Mouse (Mus musculus): Measurements from ENCODE around the gene Golm1. TPM values are rescaled to one million over a fixed set of nuclear protein-coding genes. Genes with fewer than 3 reads are reported as not detected.
"Not testable (repeated sequence)": the region's sequence is repeated elsewhere in the genome, so short reads cannot be mapped to it uniquely, and the experiment has no call there.

Gene Golm1
- polyA plus RNA-seq, 1 experiment from 2014 or later = 38.0 TPM

- Histone ChIP-seq H3K9ac (no peak overlapping the region), H3K4me1 (no peaks in the 10 kb centered on the region), H3K4me3 (no peak overlapping the region), H3K27ac (no peak overlapping the region), H3K9me3 (no peaks in the 10 kb centered on the region), H3K36me3 (peaks cover 63% of the 10 kb centered on the region), H3K27me3 (no peaks in the 10 kb centered on the region), H3K4me2 (no peak overlapping the region)
- no peak for ATAC-seq (ENCODE audit: borderline replicate concordance, extremely low read depth, low FRiP score, low TSS enrichment)
- WGBS = 81% methylated on average over 2 of the region's 2 CpGs
Observed at GRCm38 (mm10) chr13:59610437-59610836, 65.2 kb downstream of the Golm1 start.

- 89% methylated on average over 4 of the region's 4 CpGs for WGBS
- Histone ChIP-seq H3K27ac (no peak overlapping the region), H3K4me2 (no peak overlapping the region)
Observed at GRCm38 (mm10) chr13:59609885-59610284, 65.7 kb downstream of the Golm1 start.

GRCm38 (mm10) chr13:59605221-59605922 is 70.2 kb downstream of the Golm1 start:
- H3K36me3 ChIP-seq = peaks cover 80% of the 10 kb centered on the region
- H3K9ac ChIP-seq = no peak overlapping the region
- H3K27ac ChIP-seq = no peak overlapping the region
- WGBS = 78% methylated on average over 10 of the region's 10 CpGs
- H3K4me3 ChIP-seq = no peak overlapping the region
- no peaks in the 10 kb centered on the region for H3K4me1 ChIP-seq
- H3K9me3 ChIP-seq = no peaks in the 10 kb centered on the region
- no peaks in the 10 kb centered on the region for H3K27me3 ChIP-seq
- no peak overlapping the region for H3K4me2 ChIP-seq
- ATAC-seq (ENCODE audit: borderline replicate concordance, extremely low read depth, low FRiP score, low TSS enrichment) = no peak

More at GRCm38 (mm10) chr13:59609885-59610284, 65.7 kb downstream of the Golm1 start:
- Histone ChIP-seq H3K4me1 (no peaks in the 10 kb centered on the region), H3K27me3 (no peaks in the 10 kb centered on the region), H3K9ac (no peak overlapping the region), H3K9me3 (no peaks in the 10 kb centered on the region), H3K36me3 (peaks cover 64% of the 10 kb centered on the region), H3K4me3 (no peak overlapping the region)
- ATAC-seq (ENCODE audit: borderline replicate concordance, extremely low read depth, low FRiP score, low TSS enrichment) = no peak

- no peak for ATAC-seq (ENCODE audit: borderline replicate concordance, extremely low read depth, low FRiP score, low TSS enrichment)
- Histone ChIP-seq H3K9me3 (no peaks in the 10 kb centered on the region), H3K9ac (no peak overlapping the region), H3K4me3 (no peak overlapping the region), H3K4me2 (no peak overlapping the region), H3K27ac (no peak overlapping the region), H3K36me3 (peaks cover 79% of the 10 kb centered on the region), H3K4me1 (no peaks in the 10 kb centered on the region), H3K27me3 (no peaks in the 10 kb centered on the region)
- 78% methylated on average over 1 of the region's 1 CpGs for WGBS
Observed at GRCm38 (mm10) chr13:59604511-59604910, 71.1 kb downstream of the Golm1 start.

GRCm38 (mm10) chr13:59603096-59603495 is 72.5 kb downstream of the Golm1 start:
- ATAC-seq (ENCODE audit: borderline replicate concordance, extremely low read depth, low FRiP score, low TSS enrichment) = no peak
- H3K27me3 ChIP-seq = no peaks in the 10 kb centered on the region
- WGBS = 92% methylated on average over 5 of the region's 5 CpGs
- no peaks in the 10 kb centered on the region for H3K4me1 ChIP-seq
- H3K9ac ChIP-seq = no peak overlapping the region
- no peak overlapping the region for H3K4me3 ChIP-seq
- no peak overlapping the region for H3K27ac ChIP-seq
- no peaks in the 10 kb centered on the region for H3K9me3 ChIP-seq
- no peak overlapping the region for H3K4me2 ChIP-seq
- peaks cover 68% of the 10 kb centered on the region for H3K36me3 ChIP-seq

- Histone ChIP-seq H3K36me3 (peaks cover 65% of the 10 kb centered on the region), H3K9me3 (no peaks in the 10 kb centered on the region), H3K9ac (no peak overlapping the region), H3K4me2 (no peak overlapping the region), H3K4me1 (peaks cover 2% of the 10 kb centered on the region; the same call in 1 of the 2 replicates), H3K27ac (no peak overlapping the region), H3K27me3 (no peaks in the 10 kb centered on the region), H3K4me3 (no peak overlapping the region)
- WGBS = 90% methylated on average over 1 of the region's 1 CpGs
- no peak for ATAC-seq (ENCODE audit: borderline replicate concordance, extremely low read depth, low FRiP score, low TSS enrichment)
Observed at GRCm38 (mm10) chr13:59592630-59593029, 83.0 kb downstream of the Golm1 start.

- not testable (repeated sequence) for H3K27ac ChIP-seq; ATAC-seq (ENCODE audit: borderline replicate concordance, extremely low read depth, low FRiP score, low TSS enrichment); H3K9me3 ChIP-seq; H3K4me1 ChIP-seq; H3K27me3 ChIP-seq; H3K4me2 ChIP-seq; H3K9ac ChIP-seq; H3K4me3 ChIP-seq
- H3K36me3 ChIP-seq = peaks cover 68% of the 10 kb centered on the region
- 87% methylated on average over 3 of the region's 3 CpGs for WGBS
Observed at GRCm38 (mm10) chr13:59592058-59592457, 83.6 kb downstream of the Golm1 start.

- H3K4me3 ChIP-seq = no peak overlapping the region
- no peaks in the 10 kb centered on the region for H3K9me3 ChIP-seq
- ATAC-seq (ENCODE audit: borderline replicate concordance, extremely low read depth, low FRiP score, low TSS enrichment) = no peak
- no peak overlapping the region for H3K27ac ChIP-seq
- H3K36me3 ChIP-seq = peaks cover 54% of the 10 kb centered on the region
- H3K4me2 ChIP-seq = no peak overlapping the region
- H3K27me3 ChIP-seq = no peaks in the 10 kb centered on the region
- WGBS = 76% methylated on average over 4 of the region's 4 CpGs
- peaks cover 18% of the 10 kb centered on the region for H3K4me1 ChIP-seq
- no peak overlapping the region for H3K9ac ChIP-seq
Observed at GRCm38 (mm10) chr13:59590691-59591090, 84.9 kb downstream of the Golm1 start.

- WGBS = 82% methylated on average over 4 of the region's 4 CpGs
- Histone ChIP-seq H3K36me3 (peaks cover 52% of the 10 kb centered on the region), H3K27me3 (no peaks in the 10 kb centered on the region), H3K4me3 (no peak overlapping the region), H3K9ac (no peak overlapping the region), H3K4me1 (peaks cover 18% of the 10 kb centered on the region), H3K27ac (no peak overlapping the region), H3K4me2 (no peak overlapping the region), H3K9me3 (no peaks in the 10 kb centered on the region)
- no peak for ATAC-seq (ENCODE audit: borderline replicate concordance, extremely low read depth, low FRiP score, low TSS enrichment)
Observed at GRCm38 (mm10) chr13:59589672-59590071, 85.9 kb downstream of the Golm1 start.

GRCm38 (mm10) chr13:59587201-59587600 is 88.4 kb downstream of the Golm1 start:
- no peaks in the 10 kb centered on the region for H3K27me3 ChIP-seq
- no peak overlapping the region for H3K4me3 ChIP-seq
- no peaks in the 10 kb centered on the region for H3K9me3 ChIP-seq
- WGBS = 92% methylated on average over 2 of the region's 2 CpGs
- peaks cover 26% of the 10 kb centered on the region for H3K4me1 ChIP-seq
- peaks cover 36% of the 10 kb centered on the region for H3K36me3 ChIP-seq
- H3K27ac ChIP-seq = no peak overlapping the region
- H3K4me2 ChIP-seq = no peak overlapping the region
- no peak overlapping the region for H3K9ac ChIP-seq
- ATAC-seq (ENCODE audit: borderline replicate concordance, extremely low read depth, low FRiP score, low TSS enrichment) = no peak

GRCm38 (mm10) chr13:59585648-59586005 is 90.0 kb downstream of the Golm1 start:
- Histone ChIP-seq H3K9me3 (no peaks in the 10 kb centered on the region), H3K27ac (peak overlapping the region; percentile 53), H3K36me3 (peaks cover 22% of the 10 kb centered on the region), H3K27me3 (no peaks in the 10 kb centered on the region), H3K4me1 (peaks cover 26% of the 10 kb centered on the region), H3K4me2 (peak overlapping the region; percentile 62), H3K9ac (peak overlapping the region; percentile 74), H3K4me3 (peak overlapping the region; percentile 78)
- WGBS = under 1% methylated on average over 28 of the region's 28 CpGs
- ATAC-seq (ENCODE audit: borderline replicate concordance, extremely low read depth, low FRiP score, low TSS enrichment) = no peak

- under 1% methylated on average over 68 of the region's 83 CpGs for WGBS
- peak; percentile 96 for ATAC-seq (ENCODE audit: borderline replicate concordance, extremely low read depth, low FRiP score, low TSS enrichment)
Observed at GRCm38 (mm10) chr13:59584947-59585647, 90.5 kb downstream of the Golm1 start, which contains the start of the genes Agtpbp1 and Naa35. Gene Agtpbp1, minus strand, starts transcription at chr13:59585227. Gene Naa35, plus strand, starts transcription at chr13:59585259.

More at GRCm38 (mm10) chr13:59584947-59585647, 90.5 kb downstream of the Golm1 start, which contains the start of the genes Agtpbp1 and Naa35:
- Histone ChIP-seq H3K4me1 (peaks cover 26% of the 10 kb centered on the region), H3K36me3 (peaks cover 17% of the 10 kb centered on the region), H3K4me3 (peak within 1 kb of the TSS; percentile 78), H3K27me3 (no peaks in the 10 kb centered on the region), H3K4me2 (peak within 1 kb of the TSS; percentile 96), H3K9ac (peak within 1 kb of the TSS; percentile 74), H3K27ac (peak within 1 kb of the TSS; percentile 80), H3K9me3 (no peaks in the 10 kb centered on the region)

Measured in lung, embryonic 15.5 days (tissue).